ENCODE assay signal across 19 mouse cellular contexts in the genomic region with DNA sequence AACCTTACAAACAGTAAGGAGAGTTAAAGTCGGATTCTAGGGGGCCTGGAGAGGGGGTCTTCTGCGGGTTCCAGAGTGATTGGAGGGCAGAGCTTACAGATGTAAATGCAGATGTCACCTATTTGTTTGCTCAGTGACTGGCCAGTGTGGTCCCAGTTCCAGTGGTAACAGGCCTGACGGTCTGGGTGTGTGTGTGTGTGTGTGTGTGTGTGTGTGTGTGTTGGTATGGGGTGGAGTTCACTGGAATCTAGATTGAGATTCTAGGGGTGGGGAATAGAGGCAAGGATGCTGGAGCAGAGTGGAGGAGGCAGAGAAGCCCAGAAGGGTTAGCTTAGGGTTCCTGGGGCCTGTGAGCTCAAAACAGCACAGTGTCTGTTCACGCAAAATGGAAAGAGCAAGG. TPM values are rescaled to one million over a fixed set of nuclear protein-coding genes. Genes with fewer than 3 reads are reported as not detected.
DNase-seq lines count a peak whose midpoint lies in the region; ATAC-seq lines count a peak whose summit lies in the region.
"Had no signal": no experiment of that assay in that cellular context is flagged by ENCODE, and none has a peak within 500 bp of the region (broad histone marks: within the 10 kb centered on the region; RNA-seq: fewer than 3 reads in every experiment).

No protein-coding gene starts in this region.

- 0 out of 2 replicates have a peak overlapping the region, but pooled peaks have one; percentile 13 for H3K9ac ChIP-seq in hindbrain, embryonic 13.5 days
- no peak overlapping the region for H3K9ac ChIP-seq in hindbrain, embryonic 12.5 days
- no peak overlapping the region for H3K9ac ChIP-seq in midbrain, embryonic 16.5 days (ENCODE audit: low read depth, low read length)
- H3K9ac ChIP-seq in stomach, embryonic 16.5 days (ENCODE audit: low read length): no peak overlapping the region
- H3K9ac ChIP-seq: embryonic facial prominence, embryonic 13.5 days; neural tube, embryonic 12.5 days had no signal

- peaks cover 30% of the 10 kb centered on the region for H3K4me1 ChIP-seq in hindbrain, embryonic 13.5 days (replicated peaks)
- H3K4me1 ChIP-seq in hindbrain, embryonic 12.5 days: peaks cover 37% of the 10 kb centered on the region
- peaks cover 69% of the 10 kb centered on the region for H3K4me1 ChIP-seq in midbrain, embryonic 10.5 days
- peaks cover 8% of the 10 kb centered on the region for H3K4me1 ChIP-seq in midbrain, embryonic 16.5 days (ENCODE audit: control insufficient read depth, insufficient read depth, low read length)
- peaks cover 66% of the 10 kb centered on the region for H3K4me1 ChIP-seq in limb, embryonic 10.5 days
- peaks cover 27% of the 10 kb centered on the region for H3K4me1 ChIP-seq in stomach, embryonic 16.5 days (ENCODE audit: control insufficient read depth, insufficient read depth, low read length)

- no peaks in the 10 kb centered on the region for H3K9me3 ChIP-seq in hindbrain, embryonic 13.5 days
- H3K9me3 ChIP-seq in hindbrain, embryonic 12.5 days (replicated peaks): no peaks in the 10 kb centered on the region
- no peaks in the 10 kb centered on the region for H3K9me3 ChIP-seq in midbrain, embryonic 10.5 days (replicated peaks)
- no peaks in the 10 kb centered on the region for H3K9me3 ChIP-seq in midbrain, embryonic 16.5 days (replicated peaks; ENCODE audit: control insufficient read depth, low read length, poor library complexity, severe bottlenecking)
- H3K9me3 ChIP-seq in limb, embryonic 10.5 days (replicated peaks): no peaks in the 10 kb centered on the region
- H3K9me3 ChIP-seq in stomach, embryonic 16.5 days (replicated peaks; ENCODE audit: control insufficient read depth, low read length): no peaks in the 10 kb centered on the region
- H3K9me3 ChIP-seq: embryonic facial prominence, embryonic 13.5 days; limb, embryonic 13.5 days; neural tube, embryonic 12.5 days had no signal

- no peak overlapping the region for H3K4me2 ChIP-seq in hindbrain, embryonic 13.5 days
- no peak overlapping the region for H3K4me2 ChIP-seq in hindbrain, embryonic 12.5 days (replicated peaks)
- no peak overlapping the region for H3K4me2 ChIP-seq in midbrain, embryonic 16.5 days (ENCODE audit: low read length)
- H3K4me2 ChIP-seq in stomach, embryonic 16.5 days (ENCODE audit: low read depth, low read length): no peak overlapping the region
- H3K4me2 ChIP-seq: embryonic facial prominence, embryonic 13.5 days; limb, embryonic 13.5 days; neural tube, embryonic 12.5 days had no signal

- DNase-seq in midbrain, embryonic 10.5 days (ENCODE audit: low spot score): no peak
- DNase-seq in limb, embryonic 10.5 days (ENCODE audit: low spot score): no peak
- DNase-seq in frontal cortex, adult 2 months (ENCODE audit: extremely low spot score in 1 of 2, low spot score in 1 of 2): no peak
- DNase-seq: adrenal gland, postnatal 14 days; cerebellum, adult 2 months; gastrocnemius, postnatal 10 days; right cerebral cortex, postnatal 14 days; thymus, postnatal 36 days had no signal

- H3K27ac ChIP-seq in hindbrain, embryonic 13.5 days: no peak overlapping the region
- H3K27ac ChIP-seq in hindbrain, embryonic 12.5 days: no peak overlapping the region
- peak overlapping the region; percentile 78 for H3K27ac ChIP-seq in midbrain, embryonic 10.5 days (replicated peaks)
- no peak overlapping the region for H3K27ac ChIP-seq in midbrain, embryonic 16.5 days (ENCODE audit: low read length)
- H3K27ac ChIP-seq in limb, embryonic 10.5 days: peak overlapping the region; percentile 71
- H3K27ac ChIP-seq in stomach, embryonic 16.5 days (ENCODE audit: low read length): peak overlapping the region; percentile 80
- H3K27ac ChIP-seq: neural tube, embryonic 12.5 days had no signal

- no peak overlapping the region for H3K4me3 ChIP-seq in hindbrain, embryonic 13.5 days
- no peak overlapping the region for H3K4me3 ChIP-seq in hindbrain, embryonic 12.5 days
- H3K4me3 ChIP-seq in midbrain, embryonic 10.5 days: no peak overlapping the region
- no peak overlapping the region for H3K4me3 ChIP-seq in midbrain, embryonic 16.5 days (ENCODE audit: low read depth, low read length)
- H3K4me3 ChIP-seq in limb, embryonic 10.5 days: no peak overlapping the region
- no peak overlapping the region for H3K4me3 ChIP-seq in stomach, embryonic 16.5 days (replicated peaks; ENCODE audit: low read length)
- H3K4me3 ChIP-seq: embryonic facial prominence, embryonic 13.5 days; limb, embryonic 13.5 days; neural tube, embryonic 12.5 days had no signal

- no peak for ATAC-seq in hindbrain, embryonic 13.5 days (ENCODE audit: low FRiP score)
- ATAC-seq in hindbrain, embryonic 12.5 days (ENCODE audit: low FRiP score): no peak
- no peak for ATAC-seq in midbrain, embryonic 16.5 days
- no peak for ATAC-seq in stomach, embryonic 16.5 days (ENCODE audit: insufficient read depth, low FRiP score)
- ATAC-seq: activated CD4-positive, CD25-positive, alpha-beta regulatory T cell, adult 4 months; inflammation-experienced regulatory T-cells, adult 6 months; Patski had no signal

- H3K36me3 ChIP-seq in hindbrain, embryonic 13.5 days: no peaks in the 10 kb centered on the region
- no peaks in the 10 kb centered on the region for H3K36me3 ChIP-seq in hindbrain, embryonic 12.5 days
- no peaks in the 10 kb centered on the region for H3K36me3 ChIP-seq in midbrain, embryonic 10.5 days
- H3K36me3 ChIP-seq in midbrain, embryonic 16.5 days (ENCODE audit: control insufficient read depth, insufficient read depth, low read length): no peaks in the 10 kb centered on the region
- no peaks in the 10 kb centered on the region for H3K36me3 ChIP-seq in limb, embryonic 10.5 days
- no peaks in the 10 kb centered on the region for H3K36me3 ChIP-seq in stomach, embryonic 16.5 days (ENCODE audit: control insufficient read depth, insufficient read depth, low read length)
- H3K36me3 ChIP-seq: embryonic facial prominence, embryonic 13.5 days; limb, embryonic 13.5 days; neural tube, embryonic 12.5 days had no signal

- peaks cover 29% of the 10 kb centered on the region for H3K27me3 ChIP-seq in hindbrain, embryonic 13.5 days
- H3K27me3 ChIP-seq in hindbrain, embryonic 12.5 days: no peaks in the 10 kb centered on the region; the same call in 1 of the 2 replicates
- peaks cover 50% of the 10 kb centered on the region for H3K27me3 ChIP-seq in midbrain, embryonic 10.5 days (ENCODE audit: low read depth, poor library complexity, severe bottlenecking)
- no peaks in the 10 kb centered on the region for H3K27me3 ChIP-seq in midbrain, embryonic 16.5 days (ENCODE audit: control insufficient read depth, insufficient read depth, low read depth, low read length)
- peaks cover 80% of the 10 kb centered on the region for H3K27me3 ChIP-seq in limb, embryonic 10.5 days (ENCODE audit: low read depth, poor library complexity, severe bottlenecking)
- H3K27me3 ChIP-seq in stomach, embryonic 16.5 days (ENCODE audit: control insufficient read depth, insufficient read depth, low read length): no peaks in the 10 kb centered on the region
- H3K27me3 ChIP-seq: embryonic facial prominence, embryonic 13.5 days; neural tube, embryonic 12.5 days had no signal

- 45% methylated on average over 4 of the region's 4 CpGs for WGBS in hindbrain, embryonic 13.5 days
- WGBS in hindbrain, embryonic 12.5 days: 51% methylated on average over 4 of the region's 4 CpGs
- WGBS in midbrain, embryonic 10.5 days: 57% methylated on average over 4 of the region's 4 CpGs
- WGBS in midbrain, embryonic 16.5 days: 70% methylated on average over 4 of the region's 4 CpGs
- WGBS in limb, embryonic 10.5 days: 45% methylated on average over 4 of the region's 4 CpGs
- WGBS in stomach, embryonic 16.5 days: 53% methylated on average over 4 of the region's 4 CpGs

RNA-seq across cellular contexts. Expression of gene 1700122O11Rik, which starts 32.3 kb away (rescaled TPM):
- not detected in 2 replicates for polyA plus RNA-seq in hindbrain, embryonic 13.5 days (2015; fragmentation: Nextera tagmentation; extraction: Ambion mirVana)
- polyA plus RNA-seq in hindbrain, embryonic 12.5 days (2016; fragmentation: Nextera tagmentation; extraction: Ambion mirVana): not detected in 2 replicates
- polyA plus RNA-seq in midbrain, embryonic 10.5 days (2016; fragmentation: Nextera tagmentation; extraction: Ambion mirVana): not detected in 2 replicates
- not detected in 2 replicates for polyA plus RNA-seq in midbrain, embryonic 16.5 days (2015; fragmentation: Nextera tagmentation; extraction: Ambion mirVana)
- not detected in 2 replicates for polyA plus RNA-seq in limb, embryonic 10.5 days (2016; fragmentation: Nextera tagmentation; extraction: Ambion mirVana)
- polyA plus RNA-seq in stomach, embryonic 16.5 days (2015; fragmentation: Nextera tagmentation; extraction: Ambion mirVana): not detected in 2 replicates
- not detected in 2 replicates for polyA plus RNA-seq in frontal cortex, adult 2 months (2012; rRNA removed)
- polyA plus RNA-seq: activated CD4-positive, CD25-positive, alpha-beta regulatory T cell, adult 4 months; cerebellum, adult 2 months; embryonic facial prominence, embryonic 13.5 days; inflammation-experienced regulatory T-cells, adult 6 months; limb, embryonic 13.5 days; neural tube, embryonic 12.5 days; Patski; spleen, adult 2 months had no signal

Comparison
In these comparisons a context has a peak if more than half of its experiments do, and no peak if none do; other contexts are left out.
1. H3K27ac ChIP-seq: peak in midbrain, embryonic 10.5 days (single experiment), limb, embryonic 10.5 days (single experiment) and stomach, embryonic 16.5 days (single experiment); none in hindbrain, embryonic 13.5 days (single experiment), hindbrain, embryonic 12.5 days (single experiment) and midbrain, embryonic 16.5 days (single experiment).